Mouse (Mus musculus): ENCODE results near the gene Tmem179b.
A peak's percentile ranks its signal among the peaks of the same experiment; 100 is the strongest.

The Tmem179b gene

GRCm38 (mm10) chr19:8774086-8774835, at the start of gene Tmem179b:
Tmem179b (minus strand) TSS chr19:8774467.
- peak; percentile 98 for DNase-seq (ENCODE audit: low spot score)

GRCm38 (mm10) chr19:8822696-8823095, 48.4 kb upstream of the Tmem179b start:
- DNase-seq (ENCODE audit: low spot score), result no peak

- DNase-seq (ENCODE audit: low spot score), result no peak
Measured at GRCm38 (mm10) chr19:8821146-8821545, 46.9 kb upstream of the Tmem179b start.

- DNase-seq (ENCODE audit: low spot score), result peak; percentile 66
Measured at GRCm38 (mm10) chr19:8820424-8820956, 46.2 kb upstream of the Tmem179b start.

GRCm38 (mm10) chr19:8819596-8820423, 45.5 kb upstream of the Tmem179b start, which contains the start of gene Hnrnpul2:
Hnrnpul2 (plus strand) TSS chr19:8820010.
- DNase-seq (ENCODE audit: low spot score), result peak; percentile 97

- DNase-seq (ENCODE audit: low spot score), result peak; percentile 96
Measured at GRCm38 (mm10) chr19:8818801-8819595, 44.7 kb upstream of the Tmem179b start, which contains the start of gene Ttc9c. Ttc9c (minus strand) TSS chr19:8819333.

GRCm38 (mm10) chr19:8818301-8818798, 44.1 kb upstream of the Tmem179b start:
- no peak for DNase-seq (ENCODE audit: low spot score)

- DNase-seq (ENCODE audit: low spot score), result no peak
Measured at GRCm38 (mm10) chr19:8817001-8817400, 42.7 kb upstream of the Tmem179b start.

- no peak for DNase-seq (ENCODE audit: low spot score)
Measured at GRCm38 (mm10) chr19:8815812-8816211, 41.5 kb upstream of the Tmem179b start.

- no peak for DNase-seq (ENCODE audit: low spot score)
Measured at GRCm38 (mm10) chr19:8806810-8807209, 32.5 kb upstream of the Tmem179b start.

GRCm38 (mm10) chr19:8803879-8804660, 29.8 kb upstream of the Tmem179b start:
- no peak for DNase-seq (ENCODE audit: low spot score)

- no peak for DNase-seq (ENCODE audit: low spot score)
Measured at GRCm38 (mm10) chr19:8803204-8803780, 29.0 kb upstream of the Tmem179b start.

- peak; percentile 92 for DNase-seq (ENCODE audit: low spot score)
Measured at GRCm38 (mm10) chr19:8802130-8802821, 28.0 kb upstream of the Tmem179b start, which contains the start of gene Zbtb3. Zbtb3 (plus strand) TSS chr19:8802555.

- no peak for DNase-seq (ENCODE audit: low spot score)
Measured at GRCm38 (mm10) chr19:8798947-8799315, 24.7 kb upstream of the Tmem179b start.

GRCm38 (mm10) chr19:8798264-8798946, 24.1 kb upstream of the Tmem179b start, which contains the start of gene Polr2g:
Polr2g (minus strand) TSS chr19:8798577.
- peak; percentile 92 for DNase-seq (ENCODE audit: low spot score)

GRCm38 (mm10) chr19:8790171-8790570, 15.9 kb upstream of the Tmem179b start:
- DNase-seq (ENCODE audit: low spot score), result no peak

GRCm38 (mm10) chr19:8789171-8789570, 14.9 kb upstream of the Tmem179b start:
- DNase-seq (ENCODE audit: low spot score), result no peak

GRCm38 (mm10) chr19:8788521-8788920, 14.3 kb upstream of the Tmem179b start:
- DNase-seq (ENCODE audit: low spot score), result no peak

All from testis, postnatal 10 days (tissue).